Mouse (Mus musculus) thymus, adult 2 months (tissue): ENCODE measurements at regions not wholly inside any gene's neighbourhood (a gene's known extent, or its start where the extent isn't known, plus 50 kb on each side); places are given as distances from the start of the nearest gene placed in this dataset.

Experiments used
- DNase-seq: peaks from one replicate; pipeline ENCODE4 v3.0.0; 2021
- H3K27ac ChIP-seq: fragments of 200-500 bp; 2 replicates; pipeline ENCODE4 v1.5.1; 2012; ENCODE audit warnings: low read length, control low read depth; ENCODE audit not compliant: control insufficient read depth, insufficient read depth
- H3K27me3 ChIP-seq: fragments of 200-500 bp; 2 replicates; pipeline ENCODE4 v1.6.1; 2012; ENCODE audit warnings: mild to moderate bottlenecking, low read length, moderate library complexity, mixed read lengths; ENCODE audit not compliant: control insufficient read depth, insufficient read depth
- H3K36me3 ChIP-seq: fragments of 200-500 bp; 2 replicates; pipeline ENCODE4 v1.6.1; 2012; ENCODE audit warnings: mild to moderate bottlenecking, low read length, moderate library complexity; ENCODE audit not compliant: control insufficient read depth, insufficient read depth
- H3K4me1 ChIP-seq: fragments of 200-500 bp; replicated peaks from 2 replicates; pipeline ENCODE4 v1.6.1; 2012; ENCODE audit warnings: low read length; ENCODE audit not compliant: control insufficient read depth, insufficient read depth
- H3K4me3 ChIP-seq: fragments of 200-500 bp; 2 replicates; pipeline ENCODE4 v1.5.1; 2012; ENCODE audit warnings: mild to moderate bottlenecking, low read length, control low read depth, moderate library complexity; ENCODE audit not compliant: control insufficient read depth, insufficient read depth
- CTCF ChIP-seq: fragments of 200-500 bp; IDR thresholded peaks from 2 replicates; pipeline ENCODE4 v1.5.1; 2012; ENCODE audit warnings: mild to moderate bottlenecking, control low read depth, low read length, moderate library complexity, borderline replicate concordance; ENCODE audit not compliant: control insufficient read depth, poor library complexity, insufficient read depth; ENCODE audit errors: extremely low read depth
- POLR2A ChIP-seq: fragments of 200-500 bp; IDR thresholded peaks from 2 replicates; pipeline ENCODE4 v1.6.1; 2012; ENCODE audit warnings: mild to moderate bottlenecking, low read length, control low read depth, moderate library complexity; ENCODE audit not compliant: control insufficient read depth, poor library complexity, insufficient read depth; ENCODE audit errors: extremely low read depth
- WGBS: fragments of 180-500 bp; shearing (Covaris S2); methylation state at CpG from one replicate; pipeline ENCODE4 v1.1.7; 2018; 5-methylcytosine and 5-hydroxymethylcytosine counted together

DNA sequence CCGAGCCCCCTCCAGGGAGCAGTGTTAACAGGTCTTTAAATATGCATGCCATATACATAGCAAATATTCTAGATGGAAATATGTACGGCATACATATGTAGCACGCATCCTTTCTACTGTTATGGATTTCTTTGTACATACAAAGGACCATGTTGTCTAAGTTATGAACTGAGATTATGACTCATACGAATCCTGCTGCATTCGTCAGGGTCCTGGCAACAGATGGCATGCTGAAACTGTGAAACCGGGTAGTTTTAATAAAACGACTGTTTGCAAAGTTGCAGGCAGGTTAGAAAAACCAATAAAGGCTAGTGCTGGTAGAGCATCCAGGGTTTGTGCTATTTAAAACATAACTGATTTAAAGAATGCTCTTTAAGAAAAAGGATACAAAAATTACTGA is 88.8 kb upstream of the Tlk1 start:
- no peaks in the 10 kb centered on the region for H3K36me3 ChIP-seq
- H3K4me3 ChIP-seq, result no peak overlapping the region
- DNase-seq, result no peak
- TF ChIP-seq CTCF (no peak), POLR2A (no peak)
- H3K27me3 ChIP-seq, result no peaks in the 10 kb centered on the region
- 98% methylated on average over 7 of the region's 7 CpGs for WGBS
- no peak overlapping the region for H3K27ac ChIP-seq
- H3K4me1 ChIP-seq, result peaks cover 4% of the 10 kb centered on the region

GRCm38 (mm10) chr2:70909401-70909800 is 83.9 kb upstream of the Tlk1 start:
- WGBS, result 91% methylated on average over 1 of the region's 1 CpGs
- TF ChIP-seq POLR2A, result no peak
- TF ChIP-seq CTCF, result no peak
- H3K36me3 ChIP-seq, result no peaks in the 10 kb centered on the region
- H3K4me3 ChIP-seq, result no peak overlapping the region
- no peaks in the 10 kb centered on the region for H3K4me1 ChIP-seq
- no peak for DNase-seq
- H3K27me3 ChIP-seq, result no peaks in the 10 kb centered on the region
- H3K27ac ChIP-seq, result no peak overlapping the region

DNA sequence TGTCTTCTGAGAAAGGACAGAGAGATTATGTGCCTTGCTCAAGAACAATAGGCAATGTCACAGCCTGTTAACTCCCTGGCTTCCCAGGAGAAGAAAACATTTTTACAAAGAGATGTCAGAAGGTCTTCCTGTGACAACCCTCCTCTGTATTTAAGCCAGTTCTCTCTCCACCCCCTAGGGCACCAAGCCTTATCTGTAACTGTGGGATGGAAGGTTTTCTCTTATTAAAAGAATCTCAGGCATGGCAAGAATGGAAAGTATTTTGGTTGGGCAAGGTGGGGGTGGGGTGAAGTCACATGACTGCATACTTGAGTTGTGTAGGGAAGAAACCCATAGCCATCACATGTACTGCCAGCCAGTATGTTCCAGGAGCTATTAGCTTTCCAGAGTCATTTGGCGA is 83.1 kb upstream of the Tlk1 start:
- H3K27ac ChIP-seq, result no peak overlapping the region
- WGBS, result 96% methylated on average over 1 of the region's 1 CpGs
- no peak for DNase-seq
- H3K4me1 ChIP-seq, result no peaks in the 10 kb centered on the region
- TF ChIP-seq POLR2A, result no peak
- no peak for TF ChIP-seq CTCF
- H3K36me3 ChIP-seq, result no peaks in the 10 kb centered on the region
- H3K27me3 ChIP-seq, result no peaks in the 10 kb centered on the region
- no peak overlapping the region for H3K4me3 ChIP-seq

- Histone ChIP-seq H3K4me1 (no peaks in the 10 kb centered on the region), H3K27ac (no peak overlapping the region), H3K4me3 (no peak overlapping the region), H3K36me3 (no peaks in the 10 kb centered on the region), H3K27me3 (no peaks in the 10 kb centered on the region)
- 71% methylated on average over 3 of the region's 3 CpGs for WGBS
- no peak for TF ChIP-seq CTCF
- TF ChIP-seq POLR2A, result no peak
- no peak for DNase-seq
Observed at GRCm38 (mm10) chr2:70906216-70906615, 80.7 kb upstream of the Tlk1 start.

- WGBS, result 89% methylated on average over 5 of the region's 5 CpGs
- DNase-seq, result no peak
- TF ChIP-seq CTCF (no peak), POLR2A (no peak)
- no peak overlapping the region for H3K4me3 ChIP-seq
- H3K4me1 ChIP-seq, result no peaks in the 10 kb centered on the region
- H3K27me3 ChIP-seq, result no peaks in the 10 kb centered on the region
- no peaks in the 10 kb centered on the region for H3K36me3 ChIP-seq
- H3K27ac ChIP-seq, result no peak overlapping the region
Observed at GRCm38 (mm10) chr2:70904429-70904828, 78.9 kb upstream of the Tlk1 start.

- WGBS, result 89% methylated on average over 3 of the region's 3 CpGs
- no peak for DNase-seq
- no peaks in the 10 kb centered on the region for H3K27me3 ChIP-seq
- H3K4me3 ChIP-seq, result no peak overlapping the region
- TF ChIP-seq CTCF, result no peak
- TF ChIP-seq POLR2A, result no peak
- H3K4me1 ChIP-seq, result no peaks in the 10 kb centered on the region
- H3K27ac ChIP-seq, result no peak overlapping the region
- H3K36me3 ChIP-seq, result no peaks in the 10 kb centered on the region
Observed at GRCm38 (mm10) chr2:70902196-70902595, 76.7 kb upstream of the Tlk1 start.

DNA sequence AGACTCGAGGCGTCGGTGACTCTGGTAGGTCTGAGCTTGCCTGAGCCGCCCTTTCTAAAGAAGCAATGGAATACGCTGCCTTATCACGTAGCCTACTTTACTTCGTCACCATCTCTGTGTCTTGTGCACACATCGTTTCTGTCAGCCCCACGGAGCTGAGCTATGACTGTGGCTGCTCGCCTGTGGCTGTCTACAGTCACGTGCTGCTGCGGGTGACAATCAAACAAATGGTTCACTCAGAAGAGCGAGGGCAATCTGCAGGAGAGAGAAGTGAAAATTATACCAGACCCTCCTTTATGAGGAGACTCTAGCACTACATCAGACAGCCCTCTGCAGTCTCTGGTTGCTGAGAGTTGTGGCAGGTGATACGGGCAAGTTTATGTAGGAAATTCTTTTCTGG is 76.0 kb upstream of the Tlk1 start:
- no peak for TF ChIP-seq CTCF
- 86% methylated on average over 14 of the region's 14 CpGs for WGBS
- no peaks in the 10 kb centered on the region for H3K27me3 ChIP-seq
- H3K27ac ChIP-seq, result no peak overlapping the region
- no peak overlapping the region for H3K4me3 ChIP-seq
- H3K4me1 ChIP-seq, result no peaks in the 10 kb centered on the region
- no peak for DNase-seq
- no peaks in the 10 kb centered on the region for H3K36me3 ChIP-seq
